Mouse (Mus musculus) MEL (cell line): ENCODE data around the gene Nphs2. TPM values are rescaled to one million over a fixed set of nuclear protein-coding genes. Genes with fewer than 3 reads are reported as not detected.
"Not testable (repeated sequence)": the region's sequence is repeated elsewhere in the genome, so short reads cannot be mapped to it uniquely, and the experiment has no call there.

Source experiments
- DNase-seq: peaks from one replicate; pipeline ENCODE4 v3.0.0; 2011; ENCODE audit warnings: low read depth, low spot score
- H3K27ac ChIP-seq: 2 replicates; pipeline ENCODE4 v1.5.1; 2012; ENCODE audit warnings: low read depth, mild to moderate bottlenecking, control low read depth, low read length, moderate library complexity; ENCODE audit not compliant: control insufficient read depth
- H3K27me3 ChIP-seq, 2 experiments: fragments of 150-350 bp in 1 of 2; sonication (generic) in 1 of 2; 2 replicates each; pipeline ENCODE4 v1.6.1; 2012; ENCODE audit warnings: low read length in 2 of 2, mild to moderate bottlenecking in 2 of 2, improper control_type of control experiment in 1 of 2, moderate library complexity in 1 of 2; ENCODE audit not compliant: insufficient read depth in 2 of 2, control insufficient read depth in 1 of 2
- H3K36me3 ChIP-seq, 2 experiments: 2 replicates each; pipeline ENCODE4 v1.6.1; 2012 to 2014; ENCODE audit warnings: low read length in 2 of 2, improper control_type of control experiment in 1 of 2, inconsistent platforms in 1 of 2, mild to moderate bottlenecking in 1 of 2; ENCODE audit not compliant: insufficient read depth in 2 of 2, control insufficient read depth in 1 of 2
- H3K4me1 ChIP-seq, 2 experiments: fragments of 150-350 bp in 1 of 2; sonication (generic) in 1 of 2; 2 replicates each; pipeline ENCODE4 v1.6.1; 2012; ENCODE audit warnings: low read length in 2 of 2, improper control_type of control experiment in 1 of 2, mild to moderate bottlenecking in 1 of 2; ENCODE audit not compliant: insufficient read depth in 2 of 2, control insufficient read depth in 1 of 2
- H3K4me3 ChIP-seq, 2 experiments: fragments of 150-350 bp in 1 of 2; sonication (generic) in 1 of 2; 2 replicates each; pipeline ENCODE4 v1.5.1; 2012; ENCODE audit warnings: low read depth in 2 of 2, low read length in 2 of 2, mild to moderate bottlenecking in 2 of 2, moderate library complexity in 2 of 2, control low read depth in 1 of 2, improper control_type of control experiment in 1 of 2; ENCODE audit not compliant: control insufficient read depth in 1 of 2, insufficient read depth in 1 of 2
- H3K79me2 ChIP-seq: 2 replicates; pipeline ENCODE4 v1.6.1; 2012; ENCODE audit warnings: mild to moderate bottlenecking, low read length, moderate library complexity; ENCODE audit not compliant: control insufficient read depth, poor library complexity, insufficient read depth
- H3K9ac ChIP-seq: 2 replicates; pipeline ENCODE4 v1.6.1; 2012; ENCODE audit warnings: low read depth, mild to moderate bottlenecking, control low read depth, low read length, moderate library complexity; ENCODE audit not compliant: control insufficient read depth, poor library complexity, severe bottlenecking
- H3K9me3 ChIP-seq: fragments of 150-350 bp; sonication (generic); replicated peaks from 2 replicates; pipeline ENCODE4 v1.6.1; 2012; ENCODE audit warnings: mild to moderate bottlenecking, low read length, improper control_type of control experiment, moderate library complexity; ENCODE audit not compliant: insufficient read depth
- CHD2 ChIP-seq: IDR thresholded peaks from 2 replicates; pipeline ENCODE4 v1.6.1; 2011; ENCODE audit warnings: low read length, improper control_type of control experiment
- GABPA ChIP-seq: IDR thresholded peaks from 2 replicates; pipeline ENCODE4 v1.6.1; 2012; ENCODE audit warnings: low read depth, mild to moderate bottlenecking, inconsistent platforms, low read length, improper control_type of control experiment, moderate library complexity
- JUND ChIP-seq: IDR thresholded peaks from 2 replicates; pipeline ENCODE4 v1.6.1; 2011; ENCODE audit warnings: low read depth, mild to moderate bottlenecking, improper control_type of control experiment, low read length
- NELFE ChIP-seq: IDR thresholded peaks from 2 replicates; pipeline ENCODE4 v1.6.1; 2011; ENCODE audit warnings: low read depth, low read length, improper control_type of control experiment
- NRF1 ChIP-seq: IDR thresholded peaks from 2 replicates; pipeline ENCODE4 v1.6.1; 2014; ENCODE audit warnings: low read depth, mild to moderate bottlenecking, inconsistent platforms, low read length, improper control_type of control experiment, moderate library complexity; ENCODE audit not compliant: poor library complexity, insufficient read depth, severe bottlenecking
- POLR2A ChIP-seq, 2 experiments: IDR thresholded peaks; 2 replicates each; pipeline ENCODE4 v1.6.1; 2011 to 2012; ENCODE audit warnings: low read length in 2 of 2, mild to moderate bottlenecking in 2 of 2, control low read depth in 1 of 2, improper control_type of control experiment in 1 of 2, low read depth in 1 of 2, moderate library complexity in 1 of 2; ENCODE audit not compliant: control insufficient read depth in 1 of 2, insufficient read depth in 1 of 2, poor library complexity in 1 of 2
- POLR2AphosphoS5 ChIP-seq: IDR thresholded peaks from 2 replicates; pipeline ENCODE4 v1.6.1; 2012; ENCODE audit warnings: low read depth, borderline replicate concordance, mild to moderate bottlenecking, inconsistent platforms, low read length, moderate library complexity, mixed read lengths
- SIN3A ChIP-seq: IDR thresholded peaks from 2 replicates; pipeline ENCODE4 v1.6.1; 2012; ENCODE audit warnings: low read length, improper control_type of control experiment, inconsistent platforms
- TAL1 ChIP-seq: IDR thresholded peaks from 2 replicates; pipeline ENCODE4 v1.6.1; 2012; ENCODE audit warnings: mild to moderate bottlenecking, inconsistent platforms, low read length, moderate library complexity, mixed read lengths
- ZC3H11A ChIP-seq: IDR thresholded peaks from 2 replicates; pipeline ENCODE4 v1.6.1; 2012; ENCODE audit warnings: low read depth, mild to moderate bottlenecking, inconsistent platforms, low read length, improper control_type of control experiment
- ZKSCAN1 ChIP-seq: IDR thresholded peaks from 2 replicates; pipeline ENCODE4 v1.6.1; 2012; ENCODE audit warnings: low read depth, mild to moderate bottlenecking, inconsistent platforms, low read length, improper control_type of control experiment, moderate library complexity
- ZNF384 ChIP-seq: IDR thresholded peaks from 2 replicates; pipeline ENCODE4 v1.6.1; 2012; ENCODE audit warnings: low read depth, mild to moderate bottlenecking, inconsistent platforms, low read length, improper control_type of control experiment
- polyA plus RNA-seq, 2 experiments: library from polyadenylated mRNA; stranded (reverse) in 1 of 2; unstranded in 1 of 2; fragments of >175 nt in 1 of 2; fragments of >200 nt in 1 of 2; gene quantifications; 2 replicates each; pipeline versions ENCODE4 v1.2.1 to v1.2.4; 2012; ENCODE audit warnings: low replicate concordance in 2 of 2, low read depth in 1 of 2; ENCODE audit not compliant: insufficient read length in 2 of 2, insufficient read depth in 1 of 2, missing spikeins in 1 of 2
- total RNA-seq: library from RNA; depleted of rRNA; stranded (reverse); fragments of 300-350 nt; gene quantifications from 2 replicates; pipeline ENCODE4 v1.2.3, GENCODE M21; 2012

The Nphs2 gene
- total and polyA plus RNA-seq, 3 experiments = not detected

GRCm38 (mm10) chr1:156289222-156289587, 21.3 kb upstream of the Nphs2 start:
- peaks cover 0 to 27% of the 10 kb centered on the region in 2 experiments; a peak in 2 of 4 replicates for H3K36me3 ChIP-seq
- H3K79me2 ChIP-seq, DNase-seq, H3K27me3 ChIP-seq, H3K9me3 ChIP-seq, H3K4me3 ChIP-seq, H3K9ac ChIP-seq, H3K27ac ChIP-seq: not testable (repeated sequence)
- peaks cover 15 to 26% of the 10 kb centered on the region in 2 experiments for H3K4me1 ChIP-seq

GRCm38 (mm10) chr1:156290016-156290415, 20.5 kb upstream of the Nphs2 start:
- Histone ChIP-seq H3K4me1 (peaks cover 15 to 22% of the 10 kb centered on the region in 2 experiments), H3K27ac (peak overlapping the region; percentile 93), H3K9ac (peak overlapping the region; percentile 57), H3K36me3 (peaks cover 0 to 20% of the 10 kb centered on the region in 2 experiments; a peak in 2 of 4 replicates), H3K4me3 (peak overlapping the region; percentile 9 to 42; a peak in 2 of 4 replicates), H3K9me3 (no peaks in the 10 kb centered on the region), H3K79me2 (no peaks in the 10 kb centered on the region), H3K27me3 (no peaks in the 10 kb centered on the region)
- DNase-seq = peak; percentile 62
- no peak for TF ChIP-seq ZC3H11A
- no peak for TF ChIP-seq GABPA
- TF ChIP-seq ZNF384 = no peak
- no peak for TF ChIP-seq TAL1
- no peak for TF ChIP-seq JUND

- TF ChIP-seq POLR2A (IDR thresholded peaks at IDR 0.05; ENCODE audit: control insufficient read depth in 1 of 2, insufficient read depth in 1 of 2, low read depth in 1 of 2, low read length in 2 of 2, poor library complexity in 1 of 2) (peak; percentile 23 to 45; a peak in 2 of 4 replicates), NELFE (peak; percentile 39; the same call in 1 of the 2 replicates), ZKSCAN1 (no peak), NRF1 (peak; percentile 83), SIN3A (peak; percentile 34), ZC3H11A (no peak), CHD2 (no peak), POLR2AphosphoS5 (no peak)
- Histone ChIP-seq H3K4me3 (peak within 1 kb of the TSS; percentile 79 to 89), H3K36me3 (no peaks in the 10 kb centered on the region; a peak in 1 of 4 replicates), H3K79me2 (no peaks in the 10 kb centered on the region; the same call in 1 of the 2 replicates), H3K9ac (peak within 1 kb of the TSS; percentile 63), H3K9me3 (no peaks in the 10 kb centered on the region), H3K4me1 (no peaks in the 10 kb centered on the region; a peak in 1 of 4 replicates), H3K27me3 (peaks cover 0 to 2% of the 10 kb centered on the region in 2 experiments), H3K27ac (no peak within 1 kb of the TSS)
- DNase-seq = peak; percentile 59
Measured at GRCm38 (mm10) chr1:156302911-156303749, 7.4 kb upstream of the Nphs2 start, which contains the start of gene Tdrd5. Tdrd5 (minus strand) TSS chr1:156303664.
